Mouse (Mus musculus): ENCODE measurements around the gene Olfr1418. TPM values are rescaled to one million over a fixed set of nuclear protein-coding genes. Genes with fewer than 3 reads are reported as not detected.
"Not testable (repeated sequence)": the region's sequence is repeated elsewhere in the genome, so short reads cannot be mapped to it uniquely, and the experiment has no call there.

The Olfr1418 gene
- not detected in 2 replicates for polyA plus RNA-seq (2014; fragmentation: Nextera tagmentation; extraction: Ambion mirVana)

DNA sequence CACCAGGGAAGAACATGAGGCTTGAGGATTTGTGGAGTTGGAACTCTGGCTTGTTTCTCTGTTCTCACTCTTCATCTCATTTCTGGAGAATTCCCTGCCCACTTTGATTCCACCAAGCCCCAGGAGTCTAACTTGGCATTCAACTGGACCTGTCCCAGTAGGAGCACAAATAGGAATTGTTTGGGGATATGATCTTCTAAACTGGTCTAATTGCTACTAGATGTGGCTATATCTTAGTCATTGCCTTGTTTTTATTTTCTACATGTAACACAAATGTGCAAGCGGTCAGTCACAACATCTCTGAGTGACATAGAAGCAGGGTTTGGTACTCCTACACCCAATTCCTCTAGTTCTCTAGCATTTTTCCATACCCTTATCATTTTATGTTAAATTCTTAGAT, at the start of gene Olfr1418:
Olfr1418 (minus strand) TSS at position 101 of the 400 bp plus-strand sequence.
- Histone ChIP-seq H3K4me1 (ENCODE audit: control insufficient read depth, insufficient read depth, low read length) (no peaks in the 10 kb centered on the region), H3K9me3 (ENCODE audit: control insufficient read depth, low read depth, low read length) (0 out of 2 replicates have a peak, but pooled peaks cover 4% of the 10 kb centered on the region), H3K9ac (replicated peaks; ENCODE audit: low read depth, low read length) (no peak within 1 kb of the TSS), H3K36me3 (ENCODE audit: control insufficient read depth, insufficient read depth, low read length) (no peaks in the 10 kb centered on the region), H3K4me2 (replicated peaks; ENCODE audit: low read depth, low read length) (no peak within 1 kb of the TSS), H3K27me3 (ENCODE audit: control insufficient read depth, insufficient read depth, low read length) (no peaks in the 10 kb centered on the region), H3K4me3 (ENCODE audit: low read depth, low read length) (no peak within 1 kb of the TSS), H3K27ac (ENCODE audit: low read length) (no peak within 1 kb of the TSS)
- WGBS = 92% methylated on average over 1 of the region's 1 CpGs
- ATAC-seq (ENCODE audit: insufficient number of reproducible peaks, insufficient read depth, low FRiP score, low read depth) = no peak

GRCm38 (mm10) chr19:11886265-11886664, 25.4 kb upstream of the Olfr1418 start, which contains the start of gene Olfr1420:
Gene Olfr1420, plus strand, starts transcription at chr19:11886565.
- Histone ChIP-seq H3K27me3 (ENCODE audit: control insufficient read depth, insufficient read depth, low read length) (no peaks in the 10 kb centered on the region), H3K27ac (ENCODE audit: low read length) (no peak within 1 kb of the TSS), H3K4me3 (ENCODE audit: low read depth, low read length) (no peak within 1 kb of the TSS), H3K4me2 (replicated peaks; ENCODE audit: low read depth, low read length) (no peak within 1 kb of the TSS), H3K36me3 (ENCODE audit: control insufficient read depth, insufficient read depth, low read length) (no peaks in the 10 kb centered on the region), H3K9me3 (ENCODE audit: control insufficient read depth, low read depth, low read length) (no peaks in the 10 kb centered on the region), H3K4me1 (ENCODE audit: control insufficient read depth, insufficient read depth, low read length) (no peaks in the 10 kb centered on the region), H3K9ac (replicated peaks; ENCODE audit: low read depth, low read length) (no peak within 1 kb of the TSS)
- 46% methylated on average over 1 of the region's 1 CpGs for WGBS
- no peak for ATAC-seq (ENCODE audit: insufficient number of reproducible peaks, insufficient read depth, low FRiP score, low read depth)

- H3K4me1 ChIP-seq (ENCODE audit: control insufficient read depth, insufficient read depth, low read length); H3K4me3 ChIP-seq (ENCODE audit: low read depth, low read length); ATAC-seq (ENCODE audit: insufficient number of reproducible peaks, insufficient read depth, low FRiP score, low read depth); H3K36me3 ChIP-seq (ENCODE audit: control insufficient read depth, insufficient read depth, low read length); H3K9ac ChIP-seq (replicated peaks; ENCODE audit: low read depth, low read length); H3K27ac ChIP-seq (ENCODE audit: low read length); H3K27me3 ChIP-seq (ENCODE audit: control insufficient read depth, insufficient read depth, low read length); H3K9me3 ChIP-seq (ENCODE audit: control insufficient read depth, low read depth, low read length); H3K4me2 ChIP-seq (replicated peaks; ENCODE audit: low read depth, low read length): not testable (repeated sequence)
- WGBS = 59% methylated on average over 22 of the region's 22 CpGs
These were observed 17.5 kb upstream of the Olfr1418 start for GRCm38 (mm10) chr19:11878404-11878803.

- Histone ChIP-seq H3K36me3 (ENCODE audit: control insufficient read depth, insufficient read depth, low read length) (no peaks in the 10 kb centered on the region), H3K4me2 (replicated peaks; ENCODE audit: low read depth, low read length) (no peak within 1 kb of the TSS), H3K9me3 (ENCODE audit: control insufficient read depth, low read depth, low read length) (no peaks in the 10 kb centered on the region), H3K4me3 (ENCODE audit: low read depth, low read length) (no peak within 1 kb of the TSS), H3K27me3 (ENCODE audit: control insufficient read depth, insufficient read depth, low read length) (no peaks in the 10 kb centered on the region), H3K27ac (ENCODE audit: low read length) (no peak within 1 kb of the TSS), H3K9ac (replicated peaks; ENCODE audit: low read depth, low read length) (no peak within 1 kb of the TSS), H3K4me1 (ENCODE audit: control insufficient read depth, insufficient read depth, low read length) (no peaks in the 10 kb centered on the region)
- 40% methylated on average over 1 of the region's 1 CpGs for whole genome bisulfite sequencing
- no peak for ATAC-seq (ENCODE audit: insufficient number of reproducible peaks, insufficient read depth, low FRiP score, low read depth)
These were observed 14.1 kb upstream of the Olfr1418 start, which contains the start of gene Olfr1419 for GRCm38 (mm10) chr19:11875006-11875405. Gene Olfr1419, minus strand, starts transcription at chr19:11875106.

GRCm38 (mm10) chr19:11867837-11868236, 7.0 kb upstream of the Olfr1418 start:
- WGBS = 77% methylated on average over 2 of the region's 2 CpGs

GRCm38 (mm10) chr19:11856506-11856905, 4.4 kb downstream of the Olfr1418 start:
- Histone ChIP-seq H3K4me3 (ENCODE audit: low read depth, low read length) (no peak overlapping the region), H3K9me3 (ENCODE audit: control insufficient read depth, low read depth, low read length) (no peaks in the 10 kb centered on the region), H3K4me2 (replicated peaks; ENCODE audit: low read depth, low read length) (no peak overlapping the region), H3K27ac (ENCODE audit: low read length) (no peak overlapping the region), H3K4me1 (ENCODE audit: control insufficient read depth, insufficient read depth, low read length) (no peaks in the 10 kb centered on the region), H3K36me3 (ENCODE audit: control insufficient read depth, insufficient read depth, low read length) (no peaks in the 10 kb centered on the region), H3K9ac (replicated peaks; ENCODE audit: low read depth, low read length) (no peak overlapping the region), H3K27me3 (ENCODE audit: control insufficient read depth, insufficient read depth, low read length) (no peaks in the 10 kb centered on the region)
- 75% methylated on average over 6 of the region's 6 CpGs for WGBS
- no peak for ATAC-seq (ENCODE audit: insufficient number of reproducible peaks, insufficient read depth, low FRiP score, low read depth)

More at GRCm38 (mm10) chr19:11867837-11868236, 7.0 kb upstream of the Olfr1418 start:
- no peaks in the 10 kb centered on the region for H3K27me3 ChIP-seq (ENCODE audit: control insufficient read depth, insufficient read depth, low read length)
- no peak overlapping the region for H3K4me2 ChIP-seq (replicated peaks; ENCODE audit: low read depth, low read length)
- H3K9me3 ChIP-seq (ENCODE audit: control insufficient read depth, low read depth, low read length) = peaks cover 8% of the 10 kb centered on the region; the same call in 1 of the 2 replicates
- H3K27ac ChIP-seq (ENCODE audit: low read length) = no peak overlapping the region
- H3K4me3 ChIP-seq (ENCODE audit: low read depth, low read length) = no peak overlapping the region
- no peak overlapping the region for H3K9ac ChIP-seq (replicated peaks; ENCODE audit: low read depth, low read length)
- H3K4me1 ChIP-seq (ENCODE audit: control insufficient read depth, insufficient read depth, low read length) = no peaks in the 10 kb centered on the region
- no peak for ATAC-seq (ENCODE audit: insufficient number of reproducible peaks, insufficient read depth, low FRiP score, low read depth)
- H3K36me3 ChIP-seq (ENCODE audit: control insufficient read depth, insufficient read depth, low read length) = no peaks in the 10 kb centered on the region

DNA sequence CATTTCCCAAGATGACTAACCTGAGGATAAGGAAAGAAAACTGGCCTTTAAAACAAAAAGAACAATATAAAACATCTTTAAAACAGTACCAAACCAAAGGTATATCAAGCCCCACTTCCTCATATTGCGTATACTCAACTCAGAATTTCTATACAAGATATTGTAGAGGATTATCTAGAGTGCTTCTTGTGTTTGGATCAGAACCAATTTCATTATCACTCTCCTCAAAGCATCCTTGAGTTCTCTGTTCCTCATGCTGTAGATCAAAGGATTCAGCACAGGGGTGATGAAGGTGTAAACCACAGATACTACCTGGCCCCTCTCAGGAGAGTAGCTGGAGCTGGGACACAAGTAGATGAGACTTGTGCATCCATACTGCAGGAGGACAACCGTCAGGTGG, 6.0 kb downstream of the Olfr1418 start:
- Histone ChIP-seq H3K4me1 (ENCODE audit: control insufficient read depth, insufficient read depth, low read length) (no peaks in the 10 kb centered on the region), H3K4me2 (replicated peaks; ENCODE audit: low read depth, low read length) (no peak overlapping the region), H3K27ac (ENCODE audit: low read length) (no peak overlapping the region), H3K4me3 (ENCODE audit: low read depth, low read length) (no peak overlapping the region), H3K36me3 (ENCODE audit: control insufficient read depth, insufficient read depth, low read length) (no peaks in the 10 kb centered on the region), H3K9ac (replicated peaks; ENCODE audit: low read depth, low read length) (no peak overlapping the region), H3K27me3 (ENCODE audit: control insufficient read depth, insufficient read depth, low read length) (no peaks in the 10 kb centered on the region), H3K9me3 (ENCODE audit: control insufficient read depth, low read depth, low read length) (no peaks in the 10 kb centered on the region)
- WGBS = 87% methylated on average over 2 of the region's 2 CpGs
- no peak for ATAC-seq (ENCODE audit: insufficient number of reproducible peaks, insufficient read depth, low FRiP score, low read depth)

DNA sequence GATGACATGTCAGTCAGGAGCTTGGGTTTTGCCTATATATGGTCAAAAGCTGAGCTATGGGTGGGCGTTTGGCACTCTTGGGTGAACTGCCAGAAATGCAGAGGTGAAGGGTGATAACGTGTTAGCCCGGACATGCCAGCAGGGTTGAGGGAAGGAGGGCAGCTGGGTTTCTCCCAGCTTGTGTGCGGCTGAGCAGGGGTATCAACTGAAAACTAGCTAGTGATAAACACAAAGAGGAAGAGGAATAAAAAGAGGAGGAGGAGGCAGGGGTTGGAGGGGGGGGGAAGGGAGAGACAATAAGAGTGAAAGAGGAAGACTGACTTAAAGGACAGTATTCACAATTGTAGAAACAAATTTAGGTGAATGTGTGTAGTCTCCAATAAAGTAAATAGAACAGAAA, 8.2 kb downstream of the Olfr1418 start:
- 62% methylated on average over 4 of the region's 4 CpGs for WGBS
- Histone ChIP-seq H3K9ac (replicated peaks; ENCODE audit: low read depth, low read length) (no peak overlapping the region), H3K27me3 (ENCODE audit: control insufficient read depth, insufficient read depth, low read length) (no peaks in the 10 kb centered on the region), H3K4me2 (replicated peaks; ENCODE audit: low read depth, low read length) (no peak overlapping the region), H3K4me1 (ENCODE audit: control insufficient read depth, insufficient read depth, low read length) (no peaks in the 10 kb centered on the region), H3K9me3 (ENCODE audit: control insufficient read depth, low read depth, low read length) (no peaks in the 10 kb centered on the region), H3K27ac (ENCODE audit: low read length) (no peak overlapping the region), H3K4me3 (ENCODE audit: low read depth, low read length) (no peak overlapping the region), H3K36me3 (ENCODE audit: control insufficient read depth, insufficient read depth, low read length) (no peaks in the 10 kb centered on the region)
- ATAC-seq (ENCODE audit: insufficient number of reproducible peaks, insufficient read depth, low FRiP score, low read depth) = no peak

DNA sequence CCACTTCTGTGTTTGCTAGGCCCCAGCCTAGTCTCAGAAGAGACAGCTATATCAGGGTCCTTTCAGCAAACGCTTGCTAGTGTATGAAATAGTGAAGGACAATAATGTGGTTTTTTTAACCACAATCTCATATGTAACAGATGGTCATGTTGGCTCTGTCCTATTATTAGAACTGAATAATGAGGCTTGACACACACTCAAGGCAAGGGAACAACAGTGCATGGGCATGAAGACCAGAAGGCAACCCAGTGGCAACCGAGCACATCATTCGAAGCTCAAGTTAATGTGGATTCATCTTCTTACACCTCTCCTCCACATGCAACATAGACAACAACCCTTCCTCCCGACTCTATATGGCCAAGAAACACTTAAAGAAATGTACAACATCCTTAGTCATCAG, 14.5 kb downstream of the Olfr1418 start:
- Histone ChIP-seq H3K36me3 (ENCODE audit: control insufficient read depth, insufficient read depth, low read length) (no peaks in the 10 kb centered on the region), H3K4me1 (ENCODE audit: control insufficient read depth, insufficient read depth, low read length) (no peaks in the 10 kb centered on the region), H3K4me2 (replicated peaks; ENCODE audit: low read depth, low read length) (no peak overlapping the region), H3K9me3 (ENCODE audit: control insufficient read depth, low read depth, low read length) (no peaks in the 10 kb centered on the region), H3K4me3 (ENCODE audit: low read depth, low read length) (no peak overlapping the region), H3K9ac (replicated peaks; ENCODE audit: low read depth, low read length) (no peak overlapping the region), H3K27ac (ENCODE audit: low read length) (no peak overlapping the region), H3K27me3 (ENCODE audit: control insufficient read depth, insufficient read depth, low read length) (no peaks in the 10 kb centered on the region)
- 85% methylated on average over 4 of the region's 4 CpGs for WGBS
- no peak for ATAC-seq (ENCODE audit: insufficient number of reproducible peaks, insufficient read depth, low FRiP score, low read depth)
